Mouse (Mus musculus) MEL (cell line): ENCODE results near the gene Dusp6. TPM values are rescaled to one million over a fixed set of nuclear protein-coding genes. Genes with fewer than 3 reads are reported as not detected.

ENCODE experiments used
- DNase-seq: peaks from one replicate; pipeline ENCODE4 v3.0.0; 2011; ENCODE audit warnings: low read depth, low spot score
- H3K27ac ChIP-seq: 2 replicates; pipeline ENCODE4 v1.5.1; 2012; ENCODE audit warnings: low read depth, mild to moderate bottlenecking, control low read depth, low read length, moderate library complexity; ENCODE audit not compliant: control insufficient read depth
- H3K27me3 ChIP-seq, 2 experiments: fragments of 150-350 bp in 1 of 2; sonication (generic) in 1 of 2; 2 replicates each; pipeline ENCODE4 v1.6.1; 2012; ENCODE audit warnings: low read length in 2 of 2, mild to moderate bottlenecking in 2 of 2, improper control_type of control experiment in 1 of 2, moderate library complexity in 1 of 2; ENCODE audit not compliant: insufficient read depth in 2 of 2, control insufficient read depth in 1 of 2
- H3K36me3 ChIP-seq, 2 experiments: 2 replicates each; pipeline ENCODE4 v1.6.1; 2012 to 2014; ENCODE audit warnings: low read length in 2 of 2, improper control_type of control experiment in 1 of 2, inconsistent platforms in 1 of 2, mild to moderate bottlenecking in 1 of 2; ENCODE audit not compliant: insufficient read depth in 2 of 2, control insufficient read depth in 1 of 2
- H3K4me1 ChIP-seq, 2 experiments: fragments of 150-350 bp in 1 of 2; sonication (generic) in 1 of 2; 2 replicates each; pipeline ENCODE4 v1.6.1; 2012; ENCODE audit warnings: low read length in 2 of 2, improper control_type of control experiment in 1 of 2, mild to moderate bottlenecking in 1 of 2; ENCODE audit not compliant: insufficient read depth in 2 of 2, control insufficient read depth in 1 of 2
- H3K4me3 ChIP-seq, 2 experiments: fragments of 150-350 bp in 1 of 2; sonication (generic) in 1 of 2; 2 replicates each; pipeline ENCODE4 v1.5.1; 2012; ENCODE audit warnings: low read depth in 2 of 2, low read length in 2 of 2, mild to moderate bottlenecking in 2 of 2, moderate library complexity in 2 of 2, control low read depth in 1 of 2, improper control_type of control experiment in 1 of 2; ENCODE audit not compliant: control insufficient read depth in 1 of 2, insufficient read depth in 1 of 2
- H3K79me2 ChIP-seq: 2 replicates; pipeline ENCODE4 v1.6.1; 2012; ENCODE audit warnings: mild to moderate bottlenecking, low read length, moderate library complexity; ENCODE audit not compliant: control insufficient read depth, poor library complexity, insufficient read depth
- H3K9ac ChIP-seq: 2 replicates; pipeline ENCODE4 v1.6.1; 2012; ENCODE audit warnings: low read depth, mild to moderate bottlenecking, control low read depth, low read length, moderate library complexity; ENCODE audit not compliant: control insufficient read depth, poor library complexity, severe bottlenecking
- H3K9me3 ChIP-seq: fragments of 150-350 bp; sonication (generic); replicated peaks from 2 replicates; pipeline ENCODE4 v1.6.1; 2012; ENCODE audit warnings: mild to moderate bottlenecking, low read length, improper control_type of control experiment, moderate library complexity; ENCODE audit not compliant: insufficient read depth
- BHLHE40 ChIP-seq: IDR thresholded peaks from 2 replicates; pipeline ENCODE4 v1.6.1; 2012; ENCODE audit warnings: low read depth, mild to moderate bottlenecking, inconsistent platforms, low read length, improper control_type of control experiment, borderline replicate concordance
- CHD1 ChIP-seq: IDR thresholded peaks from 2 replicates; pipeline ENCODE4 v1.6.1; 2012; ENCODE audit warnings: low read depth, mild to moderate bottlenecking, inconsistent platforms, low read length, improper control_type of control experiment
- CHD2 ChIP-seq: IDR thresholded peaks from 2 replicates; pipeline ENCODE4 v1.6.1; 2011; ENCODE audit warnings: low read length, improper control_type of control experiment
- CTCF ChIP-seq, 3 experiments: IDR thresholded peaks in 2 of 3; conservative IDR thresholded peaks in 1 of 3; 2 replicates each; pipeline ENCODE4 v1.5.1; 2011 to 2012; ENCODE audit warnings: low read length in 3 of 3, low read depth in 2 of 3, mild to moderate bottlenecking in 2 of 3, improper control_type of control experiment in 1 of 3, inconsistent platforms in 1 of 3, mixed read lengths in 1 of 3, moderate library complexity in 1 of 3; ENCODE audit not compliant: control insufficient read depth in 1 of 3, insufficient read depth in 1 of 3, poor library complexity in 1 of 3, severe bottlenecking in 1 of 3
- E2F4 ChIP-seq: IDR thresholded peaks from 2 replicates; pipeline ENCODE4 v1.6.1; 2011; ENCODE audit warnings: low read depth, low read length, improper control_type of control experiment, borderline replicate concordance
- ELF1 ChIP-seq: IDR thresholded peaks from 2 replicates; pipeline ENCODE4 v1.6.1; 2014; ENCODE audit warnings: low read depth, mild to moderate bottlenecking, inconsistent platforms, low read length, improper control_type of control experiment, moderate library complexity
- EP300 ChIP-seq, 2 experiments: IDR thresholded peaks; 2 replicates each; pipeline ENCODE4 v1.6.1; 2011; ENCODE audit warnings: improper control_type of control experiment in 2 of 2, low read length in 2 of 2, low read depth in 1 of 2, mild to moderate bottlenecking in 1 of 2
- ETS1 ChIP-seq: IDR thresholded peaks from 2 replicates; pipeline ENCODE4 v1.6.1; 2012; ENCODE audit warnings: low read depth, mild to moderate bottlenecking, inconsistent platforms, low read length, improper control_type of control experiment, moderate library complexity
- GABPA ChIP-seq: IDR thresholded peaks from 2 replicates; pipeline ENCODE4 v1.6.1; 2012; ENCODE audit warnings: low read depth, mild to moderate bottlenecking, inconsistent platforms, low read length, improper control_type of control experiment, moderate library complexity
- GATA1 ChIP-seq: IDR thresholded peaks from 2 replicates; pipeline ENCODE4 v1.6.1; 2011; ENCODE audit warnings: low read depth, low read length, improper control_type of control experiment
- HCFC1 ChIP-seq: IDR thresholded peaks from 2 replicates; pipeline ENCODE4 v1.6.1; 2012; ENCODE audit warnings: low read depth, mild to moderate bottlenecking, inconsistent platforms, low read length, improper control_type of control experiment, moderate library complexity
- KAT2A ChIP-seq: conservative IDR thresholded peaks from 2 replicates; pipeline ENCODE4 v1.6.1; 2012; ENCODE audit warnings: low read depth, low read length, improper control_type of control experiment, inconsistent platforms
- MAFK ChIP-seq: IDR thresholded peaks from 2 replicates; pipeline ENCODE4 v1.6.1; 2011; ENCODE audit warnings: low read depth, mild to moderate bottlenecking, low read length, improper control_type of control experiment, borderline replicate concordance
- MAX ChIP-seq: IDR thresholded peaks from 2 replicates; pipeline ENCODE4 v1.6.1; 2011; ENCODE audit warnings: low read length, improper control_type of control experiment
- MEF2A ChIP-seq: IDR thresholded peaks from 2 replicates; pipeline ENCODE4 v1.6.1; 2014; ENCODE audit warnings: low read depth, mild to moderate bottlenecking, inconsistent platforms, low read length, improper control_type of control experiment; ENCODE audit not compliant: poor library complexity, insufficient replicate concordance, severe bottlenecking; ENCODE audit errors: extremely low read depth
- MXI1 ChIP-seq: IDR thresholded peaks from 2 replicates; pipeline ENCODE4 v1.6.1; 2011; ENCODE audit warnings: mild to moderate bottlenecking, low read depth, low read length, improper control_type of control experiment
- MYC ChIP-seq: IDR thresholded peaks from 2 replicates; pipeline ENCODE4 v1.6.1; 2011; ENCODE audit warnings: low read depth, mild to moderate bottlenecking, low read length, improper control_type of control experiment, moderate library complexity
- NELFE ChIP-seq: IDR thresholded peaks from 2 replicates; pipeline ENCODE4 v1.6.1; 2011; ENCODE audit warnings: low read depth, low read length, improper control_type of control experiment
- POLR2A ChIP-seq, 2 experiments: IDR thresholded peaks; 2 replicates each; pipeline ENCODE4 v1.6.1; 2011 to 2012; ENCODE audit warnings: low read length in 2 of 2, mild to moderate bottlenecking in 2 of 2, control low read depth in 1 of 2, improper control_type of control experiment in 1 of 2, low read depth in 1 of 2, moderate library complexity in 1 of 2; ENCODE audit not compliant: control insufficient read depth in 1 of 2, insufficient read depth in 1 of 2, poor library complexity in 1 of 2
- POLR2AphosphoS2 ChIP-seq: IDR thresholded peaks from 2 replicates; pipeline ENCODE4 v1.6.1; 2011; ENCODE audit warnings: low read length, improper control_type of control experiment
- RCOR1 ChIP-seq: IDR thresholded peaks from 2 replicates; pipeline ENCODE4 v1.6.1; 2012; ENCODE audit warnings: low read depth, mild to moderate bottlenecking, inconsistent platforms, low read length, improper control_type of control experiment
- SIN3A ChIP-seq: IDR thresholded peaks from 2 replicates; pipeline ENCODE4 v1.6.1; 2012; ENCODE audit warnings: low read length, improper control_type of control experiment, inconsistent platforms
- TAL1 ChIP-seq: IDR thresholded peaks from 2 replicates; pipeline ENCODE4 v1.6.1; 2012; ENCODE audit warnings: mild to moderate bottlenecking, inconsistent platforms, low read length, moderate library complexity, mixed read lengths
- TBP ChIP-seq: IDR thresholded peaks from 2 replicates; pipeline ENCODE4 v1.8.0; 2011; ENCODE audit warnings: low read depth, low read length, improper control_type of control experiment
- TCF12 ChIP-seq: IDR thresholded peaks from 2 replicates; pipeline ENCODE4 v1.6.1; 2014; ENCODE audit warnings: low read depth, mild to moderate bottlenecking, inconsistent platforms, low read length, improper control_type of control experiment, moderate library complexity
- UBTF ChIP-seq: IDR thresholded peaks from 2 replicates; pipeline ENCODE4 v1.6.1; 2012; ENCODE audit warnings: low read depth, mild to moderate bottlenecking, inconsistent platforms, low read length, improper control_type of control experiment, moderate library complexity, borderline replicate concordance; ENCODE audit not compliant: insufficient read depth
- USF1 ChIP-seq: IDR thresholded peaks from 2 replicates; pipeline ENCODE4 v1.6.1; 2014; ENCODE audit warnings: low read depth, mild to moderate bottlenecking, inconsistent platforms, low read length, improper control_type of control experiment, moderate library complexity
- ZC3H11A ChIP-seq: IDR thresholded peaks from 2 replicates; pipeline ENCODE4 v1.6.1; 2012; ENCODE audit warnings: low read depth, mild to moderate bottlenecking, inconsistent platforms, low read length, improper control_type of control experiment
- ZMIZ1 ChIP-seq: IDR thresholded peaks from 2 replicates; pipeline ENCODE4 v1.6.1; 2012; ENCODE audit warnings: low read depth, mild to moderate bottlenecking, inconsistent platforms, low read length, improper control_type of control experiment, moderate library complexity
- ZNF384 ChIP-seq: IDR thresholded peaks from 2 replicates; pipeline ENCODE4 v1.6.1; 2012; ENCODE audit warnings: low read depth, mild to moderate bottlenecking, inconsistent platforms, low read length, improper control_type of control experiment
- polyA plus RNA-seq, 2 experiments: library from polyadenylated mRNA; stranded (reverse) in 1 of 2; unstranded in 1 of 2; fragments of >175 nt in 1 of 2; fragments of >200 nt in 1 of 2; gene quantifications; 2 replicates each; pipeline versions ENCODE4 v1.2.1 to v1.2.4; 2012; ENCODE audit warnings: low replicate concordance in 2 of 2, low read depth in 1 of 2; ENCODE audit not compliant: insufficient read length in 2 of 2, insufficient read depth in 1 of 2, missing spikeins in 1 of 2
- total RNA-seq: library from RNA; depleted of rRNA; stranded (reverse); fragments of 300-350 nt; gene quantifications from 2 replicates; pipeline ENCODE4 v1.2.3, GENCODE M21; 2012

Gene Dusp6
- total and polyA plus RNA-seq, 3 experiments = 8.2 to 11.9 TPM; not detected in 1

DNA sequence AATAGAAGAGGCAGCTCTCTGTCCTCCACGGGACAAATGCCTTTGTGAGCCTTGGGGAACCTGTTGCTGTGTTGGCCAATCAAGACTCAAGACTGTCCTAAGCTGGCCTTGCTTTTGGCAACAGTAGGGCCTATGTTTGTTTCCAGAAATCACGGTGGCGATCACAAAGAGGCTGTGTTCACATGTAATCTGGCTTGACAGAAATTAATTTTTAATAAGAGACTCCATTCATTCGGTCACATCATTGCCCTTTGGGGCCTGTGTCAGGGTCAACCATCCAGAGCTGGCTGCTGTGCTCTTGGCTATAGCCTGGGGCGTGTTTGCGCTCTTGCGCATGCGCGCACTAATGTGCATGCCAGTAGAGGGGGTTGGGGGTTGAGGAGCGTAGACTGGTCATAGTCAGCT lies 21.0 kb downstream of the Dusp6 start:
- no peak overlapping the region for H3K4me3 ChIP-seq
- no peak overlapping the region for H3K9ac ChIP-seq
- no peaks in the 10 kb centered on the region for H3K79me2 ChIP-seq
- H3K27me3 ChIP-seq = no peaks in the 10 kb centered on the region
- no peak overlapping the region for H3K27ac ChIP-seq
- no peaks in the 10 kb centered on the region for H3K9me3 ChIP-seq
- H3K4me1 ChIP-seq = peaks cover 0 to 12% of the 10 kb centered on the region in 2 experiments; a peak in 2 of 4 replicates
- DNase-seq = no peak
- peaks cover 0 to 7% of the 10 kb centered on the region in 2 experiments; a peak in 2 of 4 replicates for H3K36me3 ChIP-seq
- TF ChIP-seq GATA1 (no peak), CHD2 (no peak), CHD1 (no peak), RCOR1 (no peak), ZNF384 (no peak), HCFC1 (no peak), E2F4 (no peak), ELF1 (no peak), ZMIZ1 (no peak), NELFE (no peak), ETS1 (no peak), KAT2A (no peak), TAL1 (no peak), POLR2AphosphoS2 (no peak), UBTF (no peak), MAFK (no peak), MXI1 (no peak)

DNA sequence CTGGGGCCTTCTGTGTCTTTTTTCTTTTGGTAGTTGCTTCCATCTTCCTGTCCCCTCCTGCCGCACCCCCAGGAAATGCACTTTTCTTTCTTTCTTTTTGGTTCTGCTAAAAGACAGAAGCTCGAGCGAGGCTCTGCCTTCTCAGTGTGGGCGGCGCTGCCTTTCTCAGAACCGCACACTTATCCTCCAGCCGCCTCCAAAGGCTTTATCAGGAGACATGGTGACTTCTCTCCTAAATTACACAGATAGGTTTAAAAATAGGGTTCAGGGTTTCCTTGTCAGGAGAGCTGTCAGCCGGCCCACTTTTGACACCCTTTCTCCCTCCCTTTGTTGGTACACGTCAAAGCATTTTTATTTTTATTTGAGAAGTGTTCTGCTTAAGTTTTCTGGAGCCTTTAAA lies 21.9 kb downstream of the Dusp6 start:
- no peaks in the 10 kb centered on the region for H3K79me2 ChIP-seq
- DNase-seq = peak; percentile 75
- no peaks in the 10 kb centered on the region for H3K27me3 ChIP-seq
- no peaks in the 10 kb centered on the region for H3K9me3 ChIP-seq
- H3K4me3 ChIP-seq = peak overlapping the region in 1 of 2 experiments; percentile 6; a peak in 1 of 4 replicates
- no peak overlapping the region for H3K27ac ChIP-seq
- H3K4me1 ChIP-seq = peaks cover 0 to 12% of the 10 kb centered on the region in 2 experiments; a peak in 2 of 4 replicates
- H3K36me3 ChIP-seq = peaks cover 0 to 7% of the 10 kb centered on the region in 2 experiments; a peak in 2 of 4 replicates
- H3K9ac ChIP-seq = no peak overlapping the region
- TF ChIP-seq EP300 (IDR thresholded peaks at IDR 0.05; ENCODE audit: low read depth in 1 of 2, low read length in 2 of 2) = peak in 1 of 2 experiments; percentile 62; a peak in 2 of 4 replicates
- peak; percentile 65 for TF ChIP-seq GATA1
- TF ChIP-seq BHLHE40 = peak; percentile 52; the same call in 1 of the 2 replicates
- TF ChIP-seq POLR2AphosphoS2 = no peak
- peak; percentile 82; the same call in 1 of the 2 replicates for TF ChIP-seq MEF2A
- TF ChIP-seq NELFE = no peak
- TF ChIP-seq ETS1 = peak; percentile 69
- no peak for TF ChIP-seq USF1
- no peak for TF ChIP-seq ZMIZ1
- TF ChIP-seq TBP = peak; percentile 74
- no peak for TF ChIP-seq TCF12
- peak; percentile 88 for TF ChIP-seq MAX
- TF ChIP-seq MXI1 = 0 out of 2 replicates have a peak, but pooled peaks have one; percentile 15
- TF ChIP-seq HCFC1 = no peak
- no peak for TF ChIP-seq E2F4
- TF ChIP-seq ELF1 = no peak
- TF ChIP-seq MYC = no peak
- TF ChIP-seq SIN3A = peak; percentile 63
- no peak for TF ChIP-seq MAFK
- no peak for TF ChIP-seq GABPA
- no peak for TF ChIP-seq POLR2A (IDR thresholded peaks at IDR 0.05; ENCODE audit: control insufficient read depth in 1 of 2, insufficient read depth in 1 of 2, low read depth in 1 of 2, low read length in 2 of 2, poor library complexity in 1 of 2)
- no peak for TF ChIP-seq CTCF (IDR thresholded peaks at IDR 0.05 in 2 of 3, conservative IDR thresholded peaks at IDR 0.05 in 1 of 3; ENCODE audit: control insufficient read depth in 1 of 3, insufficient read depth in 1 of 3, low read depth in 2 of 3, low read length in 3 of 3, poor library complexity in 1 of 3, severe bottlenecking in 1 of 3)
- TF ChIP-seq ZC3H11A = no peak
- no peak for TF ChIP-seq RCOR1
